In genomic region chr3:102466587-102466986, GRCm38 (mm10) we compare ENCODE assay signal across 8 mouse cellular contexts. TPM values are rescaled to one million over a fixed set of nuclear protein-coding genes. Genes with fewer than 3 reads are reported as not detected.
DNase-seq lines count a peak whose midpoint lies in the region; ATAC-seq and TF ChIP-seq lines count a peak whose summit lies in the region.

No protein-coding gene starts in this region.

- no peaks in the 10 kb centered on the region for H3K36me3 ChIP-seq in MEL (ENCODE audit: control insufficient read depth in 1 of 2, insufficient read depth in 2 of 2, low read length in 2 of 2)
- no peaks in the 10 kb centered on the region for H3K36me3 ChIP-seq in kidney, embryonic 16.5 days (ENCODE audit: insufficient read depth, low read length)
- H3K36me3 ChIP-seq in liver, postnatal 0 days (replicated peaks; ENCODE audit: insufficient read depth, low read length): no peaks in the 10 kb centered on the region

- TF ChIP-seq RAD21 in MEL (IDR thresholded peaks at IDR 0.05; ENCODE audit: low read depth, low read length): no peak; the same call in 1 of the 2 replicates

- TF ChIP-seq POLR2A in MEL (IDR thresholded peaks at IDR 0.05; ENCODE audit: control insufficient read depth in 1 of 2, insufficient read depth in 1 of 2, low read depth in 1 of 2, low read length in 2 of 2, poor library complexity in 1 of 2): no peak

- H3K4me1 ChIP-seq in MEL (ENCODE audit: control insufficient read depth in 1 of 2, insufficient read depth in 2 of 2, low read length in 2 of 2): no peaks in the 10 kb centered on the region
- peaks cover 11% of the 10 kb centered on the region; the same call in 1 of the 2 replicates for H3K4me1 ChIP-seq in kidney, embryonic 16.5 days (ENCODE audit: insufficient read depth, low read length)
- H3K4me1 ChIP-seq in liver, postnatal 0 days (ENCODE audit: insufficient read depth): no peaks in the 10 kb centered on the region

- H3K27ac ChIP-seq in MEL (ENCODE audit: control insufficient read depth, low read depth, low read length): no peak overlapping the region
- H3K27ac ChIP-seq in gastrocnemius, adult 2 months: no peak overlapping the region
- no peak overlapping the region for H3K27ac ChIP-seq in kidney, embryonic 16.5 days (ENCODE audit: low read length)
- no peak overlapping the region for H3K27ac ChIP-seq in liver, postnatal 0 days (ENCODE audit: low read depth)

- TF ChIP-seq EP300 in MEL (IDR thresholded peaks at IDR 0.05; ENCODE audit: low read depth in 1 of 2, low read length in 2 of 2): no peak
- no peak for TF ChIP-seq EP300 in liver, postnatal 0 days (IDR thresholded peaks at IDR 0.05; ENCODE audit: low read depth)

- intact Hi-C loops in gastrocnemius, adult 2 months (cut with DNase I): loop anchor here (10.0 kb wide), 1 partner anchor 132 kb away; no protein-coding TSS in a partner anchor

- H3K9me3 ChIP-seq in MEL (replicated peaks; ENCODE audit: insufficient read depth, low read length): no peaks in the 10 kb centered on the region
- no peaks in the 10 kb centered on the region for H3K9me3 ChIP-seq in kidney, embryonic 16.5 days (ENCODE audit: low read length)
- H3K9me3 ChIP-seq in liver, postnatal 0 days (ENCODE audit: low read length): no peaks in the 10 kb centered on the region

- 17% methylated on average over 3 of the region's 3 CpGs for WGBS in kidney, embryonic 16.5 days
- WGBS in liver, postnatal 0 days (ENCODE audit: insufficient replicate concordance): 19% methylated on average over 3 of the region's 3 CpGs

- no peak overlapping the region for H3K4me2 ChIP-seq in kidney, embryonic 16.5 days (replicated peaks; ENCODE audit: low read depth, low read length)
- H3K4me2 ChIP-seq in liver, postnatal 0 days (ENCODE audit: low read depth, low read length): no peak overlapping the region

- no peaks in the 10 kb centered on the region; a peak in 1 of 4 replicates for H3K27me3 ChIP-seq in MEL (ENCODE audit: control insufficient read depth in 1 of 2, insufficient read depth in 2 of 2, low read length in 2 of 2)
- H3K27me3 ChIP-seq in kidney, embryonic 16.5 days (ENCODE audit: insufficient read depth, low read length): peaks cover 31% of the 10 kb centered on the region
- H3K27me3 ChIP-seq in liver, postnatal 0 days (ENCODE audit: insufficient read depth, low read length): peaks cover 17% of the 10 kb centered on the region

- DNase-seq in 3T3-L1 (ENCODE audit: low read depth, low spot score) (peak; percentile 86), MEL (ENCODE audit: low read depth, low spot score) (peak; percentile 18)
- DNase-seq in cerebellum, postnatal 36 days: peak; percentile 48 to 58
- peak; percentile 61 for DNase-seq in gastrocnemius, adult 2 months
- DNase-seq in liver, postnatal 0 days: peak; percentile 49
- peak; percentile 64 for DNase-seq in ovary, postnatal 36 days (ENCODE audit: low spot score)
- no peak for DNase-seq in spleen, postnatal 36 days (ENCODE audit: low spot score in 2 of 2)

- no peak overlapping the region for H3K9ac ChIP-seq in MEL (ENCODE audit: control insufficient read depth, low read depth, low read length, poor library complexity, severe bottlenecking)
- H3K9ac ChIP-seq in kidney, embryonic 16.5 days (replicated peaks; ENCODE audit: low read length): no peak overlapping the region
- H3K9ac ChIP-seq in liver, postnatal 0 days (replicated peaks): no peak overlapping the region

- peak; percentile 40 to 43 (median 41); a peak in 4 of 6 replicates for TF ChIP-seq CTCF in MEL (IDR thresholded peaks at IDR 0.05 in 2 of 3, conservative IDR thresholded peaks at IDR 0.05 in 1 of 3; ENCODE audit: control insufficient read depth in 1 of 3, insufficient read depth in 1 of 3, low read depth in 2 of 3, low read length in 3 of 3, poor library complexity in 1 of 3, severe bottlenecking in 1 of 3)
- peak; percentile 80 for TF ChIP-seq CTCF in gastrocnemius, adult 2 months (IDR thresholded peaks at IDR 0.05)
- peak; percentile 76 for TF ChIP-seq CTCF in liver, postnatal 0 days (IDR thresholded peaks at IDR 0.05; ENCODE audit: low read depth)

- H3K79me2 ChIP-seq in MEL (ENCODE audit: control insufficient read depth, insufficient read depth, low read length, poor library complexity): no peaks in the 10 kb centered on the region

- H3K4me3 ChIP-seq in MEL (ENCODE audit: control insufficient read depth in 1 of 2, insufficient read depth in 1 of 2, low read depth in 2 of 2, low read length in 2 of 2): no peak overlapping the region
- H3K4me3 ChIP-seq in gastrocnemius, adult 2 months: no peak overlapping the region
- H3K4me3 ChIP-seq in kidney, embryonic 16.5 days (ENCODE audit: low read length): no peak overlapping the region
- no peak overlapping the region for H3K4me3 ChIP-seq in liver, postnatal 0 days (ENCODE audit: low read depth, low read length)

- ATAC-seq in kidney, embryonic 16.5 days (ENCODE audit: low FRiP score, low TSS enrichment): peak; percentile 43; the same call in 1 of the 2 replicates
- ATAC-seq in liver, postnatal 0 days: no peak

TF ChIP-seq in MEL, 35 proteins besides CTCF, POLR2A, EP300 and RAD21:
- TF ChIP-seq ETS1 (IDR thresholded peaks at IDR 0.05; ENCODE audit: low read depth, low read length): no peak
- no peak for TF ChIP-seq USF1 (IDR thresholded peaks at IDR 0.05; ENCODE audit: low read depth, low read length)
- TF ChIP-seq ELF1 (IDR thresholded peaks at IDR 0.05; ENCODE audit: low read depth, low read length): no peak
- no peak for TF ChIP-seq MAFK (IDR thresholded peaks at IDR 0.05; ENCODE audit: borderline replicate concordance, low read depth, low read length)
- TF ChIP-seq UBTF (IDR thresholded peaks at IDR 0.05; ENCODE audit: borderline replicate concordance, insufficient read depth, low read depth, low read length): no peak
- TF ChIP-seq NRF1 (IDR thresholded peaks at IDR 0.05; ENCODE audit: insufficient read depth, low read depth, low read length, poor library complexity, severe bottlenecking): no peak
- no peak for TF ChIP-seq ZC3H11A (IDR thresholded peaks at IDR 0.05; ENCODE audit: low read depth, low read length)
- no peak for TF ChIP-seq MYB (IDR thresholded peaks at IDR 0.05; ENCODE audit: low read depth, low read length)
- no peak for TF ChIP-seq KAT2A (conservative IDR thresholded peaks at IDR 0.05; ENCODE audit: low read depth, low read length)
- TF ChIP-seq GABPA (IDR thresholded peaks at IDR 0.05; ENCODE audit: low read depth, low read length): no peak
- TF ChIP-seq E2F4 (IDR thresholded peaks at IDR 0.05; ENCODE audit: borderline replicate concordance, low read depth, low read length): no peak
- no peak for TF ChIP-seq TAL1 (IDR thresholded peaks at IDR 0.05; ENCODE audit: low read length)
TF ChIP-seq in MEL: peak in this region for 0.

RNA-seq across cellular contexts. Expression of gene Ngf, which starts 3.1 kb away (rescaled TPM):
- total RNA-seq in MEL (2012; rRNA removed): not detected in 2 replicates
- not detected for polyA plus RNA-seq in MEL (2012; ENCODE audit: insufficient read depth in 1 of 2, insufficient read length in 2 of 2, low read depth in 1 of 2, low replicate concordance in 2 of 2, missing spikeins in 1 of 2)
- total RNA-seq in gastrocnemius, adult 2 months (2021): under 1 TPM; 0.74 to 0.89 TPM
- 4.1 and 4.7 TPM in 2 replicates for polyA plus RNA-seq in kidney, embryonic 16.5 days (2015; fragmentation: Nextera tagmentation; extraction: Ambion mirVana)
- polyA plus RNA-seq in liver, postnatal 0 days (2015; fragmentation: Nextera tagmentation; extraction: Ambion mirVana): 0.56 and 0.92 TPM in 2 replicates

Comparison
In these comparisons a context has a peak if more than half of its experiments do, and no peak if none do; other contexts are left out.
1. DNase-seq: peak in 3T3-L1 (single experiment), MEL (single experiment), cerebellum, postnatal 36 days (2 of 2), gastrocnemius, adult 2 months (single experiment), liver, postnatal 0 days (single experiment) and ovary, postnatal 36 days (single experiment); none in spleen, postnatal 36 days (0 of 2).
2. Peak in every context shown above with its lines, with median percentiles within 50 percentile points of each other: CTCF ChIP-seq.